Mouse (Mus musculus): ENCODE data around the gene Eef2k.

GRCm38 (mm10) chr7:120817552-120817951, 25.1 kb upstream of the Eef2k start:
- TF ChIP-seq CTCF (IDR thresholded peaks at IDR 0.05; ENCODE audit: control insufficient read depth, insufficient read depth, insufficient read length): no peak
- TF ChIP-seq MAX (IDR thresholded peaks at IDR 0.05): no peak
- no peak for TF ChIP-seq USF1 (IDR thresholded peaks at IDR 0.05; ENCODE audit: low read depth)
